Mouse (Mus musculus) gonadal fat pad, adult 2 months (tissue): ENCODE results near the gene Ascl4. TPM values are rescaled to one million over a fixed set of nuclear protein-coding genes. Genes with fewer than 3 reads are reported as not detected.

Experiments
- DNase-seq: peaks from one replicate; pipeline ENCODE4 v3.0.0-alpha.2; 2012; ENCODE audit warnings: low read depth
- polyA plus RNA-seq: library from polyadenylated mRNA; depleted of rRNA; stranded (reverse); fragments of >200 nt; gene quantifications from 2 replicates; pipeline ENCODE4 v1.2.3, GENCODE M21; 2012; rRNA removed

The Ascl4 gene
- polyA plus RNA-seq: 8.9 and 13.7 TPM in 2 replicates

GRCm38 (mm10) chr10:85927676-85928445, at the start of gene Ascl4:
TSS of gene Ascl4 (plus strand) at chr10:85927681.
- no peak for DNase-seq

DNA sequence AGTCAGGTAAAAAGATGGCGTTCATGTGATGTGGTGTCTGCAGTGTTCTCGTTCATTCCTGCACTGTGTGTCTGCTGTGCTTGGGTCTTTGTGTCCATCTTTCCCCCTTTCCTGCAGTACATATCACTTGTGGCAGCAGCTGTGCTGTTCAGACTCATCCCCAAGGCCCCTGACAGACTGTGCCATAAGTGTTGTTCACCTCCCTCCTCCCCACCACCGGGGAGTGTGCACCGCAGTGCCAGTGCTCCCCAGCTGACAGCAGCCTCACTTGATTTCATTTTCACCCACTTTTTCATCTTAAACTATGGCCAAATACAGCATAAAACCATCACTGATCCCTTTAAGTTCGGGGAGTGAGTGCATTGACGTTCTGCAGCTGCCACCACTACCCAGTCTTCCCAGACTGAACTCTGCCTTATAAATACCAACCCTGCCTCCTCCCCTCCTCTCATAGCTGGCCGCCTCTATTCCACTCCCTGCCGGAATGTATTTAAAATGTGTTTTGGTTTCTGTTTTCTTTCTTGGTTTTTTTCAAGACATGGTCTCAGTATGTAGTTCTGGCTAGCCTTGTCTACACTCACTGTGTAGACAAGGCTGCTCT, 47.5 kb upstream of the Ascl4 start:
- no peak for DNase-seq

GRCm38 (mm10) chr10:85916498-85917309, 10.8 kb upstream of the Ascl4 start, which contains the start of gene Prdm4:
TSS of gene Prdm4 (minus strand) at chr10:85917142.
- DNase-seq: peak; percentile 75

DNA sequence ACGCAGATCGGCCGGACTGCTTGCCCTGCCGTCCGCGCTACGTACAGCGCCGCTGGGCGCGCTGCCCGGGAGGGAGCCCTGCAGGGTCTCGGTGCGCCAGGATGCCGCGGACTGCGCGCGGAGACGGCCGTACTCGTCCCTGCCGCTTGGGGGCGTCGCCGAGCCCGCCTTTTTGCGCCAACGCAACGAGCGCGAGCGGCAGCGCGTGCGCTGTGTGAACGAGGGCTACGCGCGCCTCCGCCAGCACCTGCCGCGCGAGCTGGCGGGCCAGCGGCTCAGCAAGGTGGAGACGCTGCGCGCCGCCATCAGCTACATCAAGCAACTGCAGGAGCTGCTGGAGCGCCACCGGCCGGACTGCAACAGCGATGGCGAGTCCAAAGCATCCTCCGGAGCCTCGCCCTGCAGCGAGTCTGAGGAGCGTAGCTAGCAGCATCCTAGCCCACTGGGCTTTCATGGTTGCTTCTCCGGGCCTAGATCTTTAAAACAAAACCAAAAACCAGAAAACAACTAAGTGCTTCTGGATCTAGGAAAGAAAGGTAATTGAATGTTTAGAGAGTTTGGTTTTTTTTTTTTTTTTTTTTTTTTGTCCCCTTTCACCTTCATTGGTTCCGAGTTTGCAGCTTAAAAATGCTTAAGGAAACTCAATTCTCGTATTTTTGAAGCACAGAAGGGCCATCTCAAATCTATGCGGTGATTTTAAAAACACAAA, 1.2 kb downstream of the Ascl4 start:
- no peak for DNase-seq

DNA sequence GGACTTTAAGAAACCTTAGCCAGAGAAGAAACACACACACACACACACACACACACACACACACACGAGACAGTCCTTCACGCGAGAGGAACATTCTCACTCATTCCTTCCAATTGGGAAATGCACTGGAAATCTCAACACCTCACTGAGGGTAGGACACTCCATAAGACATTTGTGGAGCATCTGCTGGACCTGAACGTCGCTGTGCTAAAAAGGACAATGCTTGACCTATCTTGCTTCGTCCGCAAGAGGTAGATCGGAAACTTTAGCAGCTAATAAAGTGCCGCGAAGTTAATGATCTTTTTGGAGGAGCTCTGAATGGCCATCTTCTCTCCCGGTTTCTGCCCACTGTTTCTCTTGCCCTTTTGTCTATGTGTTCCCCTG, 1.7 kb downstream of the Ascl4 start:
- no peak for DNase-seq

DNA sequence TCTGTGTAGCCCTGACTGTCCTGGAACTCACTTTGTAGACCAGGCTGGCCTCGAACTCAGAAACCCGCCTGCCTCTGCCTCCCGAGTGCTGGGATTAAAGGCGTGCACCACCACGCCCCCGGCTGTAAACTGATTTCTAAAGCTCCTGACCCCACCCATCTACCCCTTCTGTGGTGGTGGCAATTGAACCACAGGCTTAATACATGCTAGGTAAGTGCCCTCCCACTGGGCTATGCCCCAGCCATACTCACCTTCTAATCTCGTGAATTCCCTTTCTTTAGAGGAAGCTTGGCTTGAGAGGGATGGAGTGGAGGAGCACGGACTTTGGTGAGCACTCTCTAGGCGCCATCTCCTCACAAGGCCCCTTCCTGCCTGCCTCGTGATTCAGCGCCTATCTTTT, 2.5 kb downstream of the Ascl4 start:
- DNase-seq: no peak

DNA sequence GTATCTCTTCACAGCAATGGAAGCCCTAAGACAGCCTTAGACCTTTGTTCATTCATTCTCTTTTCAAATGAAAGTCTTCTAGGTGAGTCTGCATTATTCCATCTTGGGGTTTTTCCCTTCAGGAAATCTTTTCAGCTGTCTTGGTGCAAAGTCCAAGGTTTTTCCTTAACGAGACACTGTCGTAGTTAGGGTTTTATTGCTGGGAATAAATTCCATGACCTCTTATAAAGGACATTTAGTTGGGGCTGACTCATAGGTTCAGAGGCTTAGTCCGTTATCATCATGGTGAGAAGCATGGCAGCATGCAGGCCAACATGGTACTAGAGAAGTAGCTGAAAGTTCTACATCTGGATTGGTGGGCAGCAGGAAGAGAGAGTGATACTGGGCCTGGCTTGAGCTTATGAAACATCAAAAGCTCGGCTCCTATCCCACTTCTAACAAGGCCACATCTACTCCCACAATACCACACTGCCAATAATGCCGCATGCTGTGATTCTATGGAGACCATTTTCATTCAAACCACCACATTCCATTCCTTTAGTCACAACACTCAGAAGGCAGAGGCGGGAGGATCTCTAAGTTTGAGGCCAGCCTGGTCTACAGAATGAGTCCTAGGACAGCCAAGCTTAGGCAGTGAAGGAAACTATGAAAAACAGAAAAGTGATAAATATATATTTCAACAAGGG, 8.9 kb downstream of the Ascl4 start:
- DNase-seq: no peak

DNA sequence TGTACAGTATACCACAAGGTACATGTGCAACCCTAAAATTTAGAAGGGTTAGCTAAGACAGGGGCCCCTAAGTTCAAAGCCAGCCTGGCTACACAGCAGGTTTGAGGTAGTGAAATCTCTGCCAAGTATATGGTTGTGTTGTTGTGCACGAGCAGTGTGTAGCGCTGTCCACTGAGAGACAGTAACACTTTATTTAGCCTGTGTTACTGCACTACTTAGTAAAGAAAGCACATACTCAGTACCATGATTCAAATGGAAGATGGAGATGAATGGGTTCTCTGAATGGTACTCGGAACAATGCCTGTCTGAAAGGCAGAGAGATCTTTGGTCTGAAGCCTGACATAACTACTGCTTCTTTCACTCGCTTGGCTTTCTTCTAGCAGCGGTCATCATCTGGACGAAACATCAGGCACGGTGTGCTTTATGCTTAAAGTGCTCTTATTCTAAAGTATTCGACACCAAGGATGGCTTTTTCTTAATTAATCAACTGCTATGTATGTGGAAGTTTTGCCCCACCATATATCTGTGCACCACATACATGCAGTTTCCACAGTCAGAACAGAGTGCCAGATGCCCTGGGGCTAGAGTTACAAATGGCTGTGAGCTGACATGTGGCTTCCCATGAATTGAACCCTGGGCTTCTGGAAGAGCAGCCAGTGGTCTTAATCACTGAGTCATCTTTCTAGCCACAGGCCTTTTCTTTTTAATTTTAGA, 21.2 kb downstream of the Ascl4 start:
- no peak for DNase-seq

GRCm38 (mm10) chr10:85951765-85952443, 24.4 kb downstream of the Ascl4 start:
- DNase-seq: no peak

DNA sequence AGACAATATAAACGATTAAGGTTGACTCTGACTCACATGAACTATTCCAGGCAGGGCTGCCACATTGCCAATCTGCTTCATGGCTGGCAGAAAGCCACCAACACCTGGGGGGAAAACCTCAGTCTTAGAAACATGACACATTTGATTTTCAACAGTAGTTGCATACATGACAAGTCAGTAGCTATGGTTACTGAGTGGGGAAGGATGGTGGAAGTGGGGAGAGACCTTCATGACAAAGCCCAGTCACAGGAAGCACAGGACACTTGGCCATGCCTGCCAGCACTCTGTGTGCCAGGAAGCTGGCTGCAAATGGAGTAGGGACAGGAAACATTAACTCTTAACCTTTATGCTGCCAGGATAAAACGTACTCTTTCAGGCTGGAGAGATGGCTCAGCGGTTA, 25.9 kb downstream of the Ascl4 start:
- no peak for DNase-seq

DNA sequence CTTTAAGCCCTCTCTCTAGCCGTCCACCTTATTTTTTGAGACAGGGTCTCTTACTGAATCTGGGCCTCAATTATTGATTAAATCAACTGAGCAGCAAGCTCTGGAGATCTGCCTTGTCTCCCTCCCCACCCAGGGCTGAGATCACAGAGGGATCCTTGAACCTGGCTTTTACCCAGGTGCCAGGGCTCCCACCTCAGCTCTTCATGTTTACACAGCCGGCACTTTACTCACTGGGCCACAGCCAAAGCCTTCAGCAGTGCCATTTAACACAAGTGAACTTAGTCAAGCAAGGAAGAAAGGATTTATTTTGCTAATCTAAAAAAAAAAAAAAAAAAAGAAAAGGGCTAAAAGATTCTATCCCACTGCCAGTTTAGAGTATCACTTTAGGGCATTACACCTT, 26.9 kb downstream of the Ascl4 start:
- DNase-seq: no peak

DNA sequence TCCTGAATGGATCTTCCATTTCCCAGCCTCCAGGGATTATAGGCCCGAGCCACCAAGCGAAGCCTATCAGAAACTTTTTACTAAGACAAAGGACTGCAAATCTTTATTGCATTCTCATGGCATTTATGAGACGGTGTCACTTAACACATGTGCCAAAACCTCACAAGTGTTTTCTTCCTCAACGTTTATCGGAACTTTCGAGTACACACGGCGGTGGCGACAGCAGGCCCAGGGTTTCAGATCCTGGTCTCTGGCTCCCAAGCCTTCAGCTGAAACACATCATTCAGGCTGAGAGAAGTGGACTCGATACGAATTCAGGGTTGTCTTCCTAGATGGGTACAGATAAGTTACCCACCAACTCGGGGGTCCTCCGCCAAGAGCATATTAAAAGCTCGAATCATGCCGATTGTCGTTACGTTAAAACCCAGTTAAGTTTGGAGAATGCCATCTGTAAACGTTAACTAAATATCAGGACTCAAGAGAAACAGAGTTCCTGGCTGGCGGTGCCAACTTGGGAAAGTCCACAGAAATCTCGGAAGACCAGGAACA, 29.5 kb downstream of the Ascl4 start:
- no peak for DNase-seq

- peak; percentile 57 for DNase-seq
Measured at GRCm38 (mm10) chr10:85957464-85957950, 30.0 kb downstream of the Ascl4 start, which contains the start of gene Rtcb. TSS of gene Rtcb (minus strand) at chr10:85957823.

DNA sequence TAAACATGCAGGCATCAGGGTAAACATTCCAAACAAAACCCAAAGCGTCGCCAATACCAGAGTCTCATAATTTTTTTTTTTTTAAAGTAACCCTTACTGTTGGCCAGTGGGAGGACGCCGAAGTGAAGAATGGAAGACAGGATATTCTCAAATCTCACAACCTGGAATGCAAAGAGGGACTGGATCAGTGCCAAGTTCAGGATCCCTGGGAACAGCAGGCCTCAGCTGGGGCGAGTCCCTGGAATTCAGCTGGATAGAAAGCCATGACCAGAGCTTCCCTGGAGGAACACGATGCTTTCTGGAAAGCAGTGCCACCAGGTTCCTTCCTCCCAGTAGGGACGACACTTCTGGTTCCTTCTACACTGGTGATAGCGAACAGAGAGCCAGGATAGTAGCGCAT, 35.4 kb downstream of the Ascl4 start:
- no peak for DNase-seq

- DNase-seq: no peak
Measured at GRCm38 (mm10) chr10:85964316-85964715, 36.8 kb downstream of the Ascl4 start.

DNA sequence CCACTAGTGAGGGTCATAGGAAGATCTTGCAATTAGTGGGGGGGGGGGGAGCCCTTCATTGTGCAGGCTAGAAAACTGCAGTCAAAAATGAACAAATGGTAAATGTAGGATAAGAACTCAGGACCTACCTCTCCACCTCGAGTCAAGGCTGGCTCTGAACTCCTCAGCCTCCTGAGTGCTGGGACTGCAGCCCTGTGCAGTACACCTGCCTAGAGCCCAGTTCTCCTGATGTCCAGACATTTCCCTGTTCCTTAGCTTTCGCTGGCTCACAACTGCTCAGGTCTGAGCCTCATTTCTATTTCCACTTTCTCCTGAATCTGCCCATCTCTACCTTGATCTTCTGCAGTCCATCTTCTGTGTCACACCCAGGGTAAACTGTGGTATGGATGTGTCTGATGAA, 39.0 kb downstream of the Ascl4 start:
- no peak for DNase-seq

DNA sequence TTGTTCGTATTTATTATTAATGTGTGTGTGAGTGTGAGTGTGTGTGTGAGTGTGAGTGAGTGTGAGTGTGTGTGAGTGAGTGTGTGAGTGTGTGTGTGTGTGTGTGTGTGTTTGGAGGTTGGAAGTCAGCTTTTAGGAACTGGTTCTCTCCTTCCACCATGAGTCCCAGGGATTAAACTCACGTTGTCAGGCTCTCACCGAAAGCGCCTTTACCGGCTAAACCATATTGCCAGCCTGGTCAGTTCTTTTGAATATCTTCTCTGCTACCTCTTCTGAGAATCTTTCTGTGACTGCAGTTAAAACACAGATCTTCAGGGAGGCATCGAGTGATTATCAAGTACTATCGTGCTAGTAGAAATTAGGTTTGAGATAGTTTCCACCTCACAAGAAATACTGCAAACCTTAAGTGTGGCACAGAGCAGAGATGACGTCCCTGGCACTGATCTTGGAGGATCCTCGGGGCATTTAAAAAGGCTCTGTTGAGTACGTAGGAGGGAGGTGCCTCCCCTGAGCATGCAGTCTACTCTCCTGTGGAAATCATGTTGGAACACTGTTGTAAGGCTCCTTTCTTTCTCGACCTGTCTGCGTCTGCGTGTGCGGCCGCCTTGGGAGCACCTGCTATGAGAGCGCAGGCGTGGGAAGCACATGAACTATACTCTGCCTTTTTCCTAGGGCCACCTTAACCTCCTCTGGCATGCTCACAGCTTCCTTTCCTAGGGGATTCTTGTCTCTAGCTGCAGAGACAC, 40.1 kb downstream of the Ascl4 start:
- no peak for DNase-seq

DNA sequence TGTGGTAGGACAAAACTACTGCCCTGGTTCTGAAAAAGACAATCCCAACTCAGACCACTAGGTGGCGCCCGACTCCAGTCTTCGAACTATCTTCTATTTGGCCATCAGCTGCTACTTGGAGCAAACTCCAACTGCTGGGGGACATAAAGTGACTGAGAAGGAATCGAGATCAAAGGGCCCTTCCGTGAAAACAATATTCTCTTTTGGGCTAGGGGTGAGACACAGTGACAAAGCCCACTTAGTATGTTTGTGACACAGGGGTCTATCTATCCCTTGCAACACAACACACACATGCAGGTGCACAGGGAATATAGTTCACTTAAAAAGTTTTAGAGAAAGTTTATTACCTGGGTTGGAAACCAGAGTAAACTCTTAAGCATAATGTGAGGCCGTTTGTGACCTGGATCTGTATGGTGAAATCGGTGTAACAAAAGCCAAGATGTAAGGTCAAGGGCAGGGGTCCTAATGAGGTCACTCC, 40.7 kb downstream of the Ascl4 start:
- no peak for DNase-seq

- no peak for DNase-seq
Measured at GRCm38 (mm10) chr10:85968731-85969130, 41.2 kb downstream of the Ascl4 start.
